Mouse (Mus musculus) layer of hippocampus, adult 9-11 months (tissue): Measurements from ENCODE around the gene Dab1.

Source experiments
- DNase-seq: peaks from one replicate; pipeline ENCODE4 v3.0.0; 2022

Gene Dab1

GRCm38 (mm10) chr4:104538420-104538819 is 919.3 kb downstream of the Dab1 start:
- DNase-seq, result no peak

DNA sequence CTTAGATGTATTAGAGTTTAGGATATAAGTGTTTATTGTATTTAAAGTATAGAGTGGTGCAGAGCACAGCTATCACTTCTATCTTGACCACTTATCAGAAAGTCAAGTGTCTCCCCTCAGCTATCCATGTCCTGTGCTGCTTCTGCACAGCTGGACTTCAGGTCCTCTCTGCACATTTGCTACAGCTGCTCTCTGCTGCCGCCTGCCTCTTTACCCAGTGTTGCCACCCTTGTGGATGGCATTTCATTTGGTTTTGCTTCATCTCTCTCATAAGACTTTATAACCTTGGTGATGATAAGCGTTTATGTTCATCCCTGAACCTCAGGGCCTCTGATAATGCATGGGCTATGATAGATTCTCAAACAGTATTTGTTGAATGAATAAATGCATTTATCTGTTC is 919.9 kb downstream of the Dab1 start:
- DNase-seq, result no peak

- DNase-seq, result no peak
These were observed 927.9 kb downstream of the Dab1 start for GRCm38 (mm10) chr4:104547091-104547490.

- no peak for DNase-seq
These were observed 929.1 kb downstream of the Dab1 start for GRCm38 (mm10) chr4:104548287-104548686.

DNA sequence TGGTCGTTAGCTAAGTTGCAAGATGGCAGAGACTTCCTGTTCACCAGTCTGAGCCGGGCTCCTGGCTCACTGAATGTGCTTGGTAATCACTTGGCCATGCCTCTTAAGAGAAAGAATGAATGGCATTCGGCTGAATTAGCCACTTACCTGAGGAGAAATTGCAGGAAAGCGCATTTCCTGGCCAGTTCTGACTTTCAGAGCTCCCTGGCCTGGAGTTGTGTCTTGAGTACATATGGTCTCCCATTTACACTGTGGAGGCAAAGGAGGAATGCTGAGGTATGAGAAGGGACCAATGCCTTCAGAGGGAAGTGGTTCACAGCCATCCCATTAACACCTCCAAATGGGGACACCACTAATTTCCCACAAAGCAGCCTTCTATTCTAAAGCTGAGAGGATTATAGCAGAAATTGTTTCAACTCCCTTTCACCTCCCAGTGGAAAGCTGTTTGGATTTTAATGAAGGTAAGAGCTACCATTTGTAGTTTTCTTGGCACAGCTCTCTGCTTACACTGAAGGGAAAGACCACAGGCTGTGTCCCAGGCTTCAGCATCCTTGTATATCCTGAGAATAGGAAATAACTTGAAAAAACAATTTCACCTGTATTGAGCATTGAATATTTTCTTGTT is 931.5 kb downstream of the Dab1 start:
- no peak for DNase-seq

DNA sequence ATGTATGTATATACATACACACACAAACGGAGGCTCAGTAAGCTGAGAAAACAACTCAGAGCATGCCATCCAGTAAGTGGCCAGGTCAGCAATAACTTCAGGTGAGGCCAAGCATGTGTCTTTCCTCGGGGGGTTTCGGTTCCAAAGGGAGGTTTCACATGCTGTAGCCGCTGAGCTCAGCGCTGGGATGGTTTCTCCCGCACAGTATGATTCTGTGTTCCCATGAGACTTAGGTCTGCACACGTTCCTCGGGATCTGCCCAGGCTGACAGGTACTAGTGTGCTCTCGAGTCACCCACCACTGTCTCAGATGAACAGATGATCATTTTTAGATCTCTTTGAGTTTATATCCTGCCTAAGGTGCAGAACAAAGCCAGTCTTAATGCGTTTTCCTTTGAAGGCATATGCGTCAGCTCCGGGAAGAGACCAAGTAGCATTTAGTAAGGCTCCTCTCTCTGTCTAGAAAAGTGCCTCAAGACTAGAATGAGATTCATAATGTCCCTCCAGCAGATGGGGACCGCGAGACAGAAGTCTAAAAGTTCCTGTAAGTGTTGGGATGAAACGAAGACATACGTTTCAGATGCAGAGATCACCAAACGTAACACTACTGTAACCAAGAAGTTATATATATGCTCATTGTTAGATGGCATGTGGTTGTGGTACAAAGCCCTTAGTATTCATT is 932.4 kb downstream of the Dab1 start:
- no peak for DNase-seq

GRCm38 (mm10) chr4:104555408-104555807 is 936.2 kb downstream of the Dab1 start:
- no peak for DNase-seq

- DNase-seq, result peak; percentile 16
These were observed 944.4 kb downstream of the Dab1 start for GRCm38 (mm10) chr4:104563512-104563911.

GRCm38 (mm10) chr4:104570523-104570922 is 951.4 kb downstream of the Dab1 start:
- no peak for DNase-seq

GRCm38 (mm10) chr4:104572440-104572839 is 953.3 kb downstream of the Dab1 start:
- DNase-seq, result no peak

GRCm38 (mm10) chr4:104573419-104573818 is 954.3 kb downstream of the Dab1 start:
- no peak for DNase-seq

DNA sequence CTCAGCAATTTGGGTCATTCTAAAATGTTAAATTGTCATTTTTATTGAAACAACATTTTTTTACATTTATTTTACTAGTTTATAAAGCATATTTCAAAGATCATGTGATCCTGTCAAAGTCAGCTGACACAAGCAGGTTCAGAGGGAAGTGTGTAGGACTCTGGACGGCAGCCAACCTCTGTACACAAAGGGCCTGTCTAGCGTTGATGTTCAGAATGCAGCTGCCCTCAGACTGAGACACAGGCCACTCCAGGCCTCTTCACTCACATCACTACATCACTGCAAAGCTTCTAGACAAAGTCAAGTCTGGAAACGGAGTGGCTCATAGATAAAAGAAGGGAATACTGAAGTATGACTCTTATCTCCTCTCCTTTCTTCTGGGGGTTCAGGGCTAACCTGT is 959.2 kb downstream of the Dab1 start:
- DNase-seq, result peak; percentile 33

DNA sequence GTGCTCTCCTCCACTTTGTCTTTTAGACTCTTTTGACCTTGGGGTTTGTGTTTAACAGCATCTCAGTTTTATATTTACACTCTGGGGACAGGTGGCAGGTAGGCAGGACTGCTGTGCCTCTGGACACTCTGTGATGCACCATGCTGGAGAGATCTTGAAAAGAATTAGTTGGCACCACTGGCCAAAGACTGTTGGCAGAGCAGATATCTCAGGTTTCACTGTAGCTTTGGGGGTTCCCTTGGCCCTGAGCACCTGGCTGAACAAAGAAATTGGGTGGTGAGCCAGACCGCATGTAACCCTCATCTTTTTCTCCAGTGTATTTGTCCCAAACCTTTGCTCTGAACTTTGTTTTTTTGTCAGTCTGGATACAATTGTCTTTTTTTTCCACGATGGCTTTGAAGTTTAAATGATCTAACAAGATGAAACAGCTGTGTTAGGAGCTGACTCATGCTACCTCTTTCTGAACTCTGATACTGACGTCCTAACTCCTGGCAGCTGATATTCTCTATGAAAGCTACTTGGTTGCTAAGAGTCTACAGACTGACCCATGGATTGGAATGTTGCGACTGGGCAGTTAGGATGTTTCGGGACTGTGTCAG is 960.9 kb downstream of the Dab1 start:
- no peak for DNase-seq

DNA sequence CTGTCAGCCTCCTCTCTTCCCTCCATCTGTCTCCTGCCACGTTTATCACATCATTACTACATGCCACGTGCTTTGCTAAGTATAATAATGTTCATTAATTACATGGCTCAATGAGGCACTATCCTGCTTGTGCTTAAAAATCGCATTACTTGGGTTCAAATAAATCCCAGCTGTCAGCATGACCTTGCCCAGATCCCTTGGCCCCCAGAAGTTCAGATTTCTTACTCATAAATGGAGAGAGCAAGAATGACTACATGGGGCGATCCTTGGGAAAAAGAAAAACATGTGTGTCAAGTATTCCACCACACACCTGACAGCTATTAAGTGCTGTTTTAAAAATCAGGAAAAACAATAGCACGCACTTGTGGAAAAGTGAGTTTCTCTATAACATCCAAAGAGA is 963.6 kb downstream of the Dab1 start:
- no peak for DNase-seq

DNA sequence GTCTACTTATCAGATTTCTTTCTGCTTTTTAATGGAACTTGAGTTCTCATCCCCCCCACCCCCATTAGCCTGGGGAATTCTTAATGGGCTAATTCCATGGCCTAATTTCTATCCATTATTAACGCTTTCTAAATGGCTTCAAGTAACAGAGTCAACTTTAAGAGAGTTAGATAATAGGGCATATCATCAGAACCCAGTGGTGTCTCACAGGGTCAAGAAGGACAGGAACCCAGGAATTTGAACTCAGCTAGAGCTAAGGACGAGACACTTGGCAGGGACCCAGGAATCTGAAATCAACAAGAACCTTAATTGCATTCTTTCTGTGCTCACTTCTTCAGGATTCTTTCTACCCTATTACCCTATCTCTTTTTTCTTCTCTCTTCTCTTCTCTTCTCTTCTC is 968.7 kb downstream of the Dab1 start:
- no peak for DNase-seq

GRCm38 (mm10) chr4:104596936-104597335 is 977.8 kb downstream of the Dab1 start:
- DNase-seq, result peak; percentile 28

DNA sequence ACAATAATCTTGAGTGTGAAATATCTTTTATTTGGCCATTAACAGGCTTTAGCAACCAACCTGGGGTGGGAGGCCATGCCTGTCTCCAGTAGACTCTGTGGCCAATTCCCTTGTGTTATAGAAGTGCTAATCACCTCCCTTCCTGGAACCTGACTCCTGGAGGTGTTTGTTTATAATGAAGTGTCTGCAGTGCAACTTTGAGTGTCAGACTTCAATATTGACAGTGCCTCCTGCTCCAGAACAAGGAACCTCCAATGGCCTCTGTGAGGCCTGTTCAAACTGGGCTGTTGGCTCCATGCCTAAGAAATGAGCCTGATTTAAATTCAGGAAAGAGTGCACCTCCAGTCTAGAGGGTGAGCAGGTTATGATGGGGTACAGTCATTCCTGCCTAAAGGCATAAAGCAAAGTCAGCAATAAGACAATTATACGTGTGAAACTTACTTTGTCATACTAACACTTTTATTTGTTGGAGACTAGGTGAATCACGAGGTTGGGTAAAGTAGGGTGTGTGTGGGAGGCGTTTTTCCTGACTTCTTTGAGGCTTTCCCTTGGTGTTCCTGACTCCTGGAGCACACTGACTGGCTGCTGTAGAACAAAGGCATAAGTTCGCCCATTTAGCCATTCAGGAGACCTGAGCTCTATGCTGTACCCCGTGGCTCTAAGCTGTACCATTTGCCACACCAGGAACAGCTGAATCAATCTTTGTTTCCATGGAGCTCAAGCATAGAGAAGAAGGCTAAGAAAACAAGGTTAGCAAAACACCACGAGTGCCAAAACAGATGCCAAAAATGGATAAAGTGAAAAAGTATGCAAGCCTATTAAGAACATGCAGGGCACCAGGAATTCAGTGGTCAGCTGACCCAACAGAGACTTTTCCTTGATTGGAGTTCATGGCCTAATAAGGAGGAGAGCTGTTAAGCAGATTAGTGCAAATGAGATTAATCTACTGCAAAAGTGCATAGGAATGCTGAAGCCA is 978.6 kb downstream of the Dab1 start:
- DNase-seq, result no peak

DNA sequence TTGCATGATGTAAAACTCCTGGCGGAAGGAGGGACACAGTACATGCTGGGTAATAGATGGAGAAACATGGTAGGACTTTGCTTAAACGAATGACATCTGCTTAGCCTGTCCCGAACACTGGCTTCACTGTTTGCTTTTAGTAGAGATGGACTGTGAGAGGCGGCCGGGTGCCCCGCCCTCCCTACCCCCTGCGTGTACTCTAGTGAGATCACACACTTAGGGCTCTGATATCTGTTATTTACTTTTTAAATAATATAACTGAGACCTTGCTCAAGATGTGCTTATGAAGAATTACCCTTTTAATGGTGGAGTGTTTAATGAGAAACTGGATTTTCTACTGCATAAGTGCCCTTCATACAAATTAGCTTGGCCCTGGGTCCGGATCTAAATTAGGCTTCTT is 983.6 kb downstream of the Dab1 start:
- no peak for DNase-seq

- no peak for DNase-seq
These were observed 985.1 kb downstream of the Dab1 start for GRCm38 (mm10) chr4:104604298-104604697.

DNA sequence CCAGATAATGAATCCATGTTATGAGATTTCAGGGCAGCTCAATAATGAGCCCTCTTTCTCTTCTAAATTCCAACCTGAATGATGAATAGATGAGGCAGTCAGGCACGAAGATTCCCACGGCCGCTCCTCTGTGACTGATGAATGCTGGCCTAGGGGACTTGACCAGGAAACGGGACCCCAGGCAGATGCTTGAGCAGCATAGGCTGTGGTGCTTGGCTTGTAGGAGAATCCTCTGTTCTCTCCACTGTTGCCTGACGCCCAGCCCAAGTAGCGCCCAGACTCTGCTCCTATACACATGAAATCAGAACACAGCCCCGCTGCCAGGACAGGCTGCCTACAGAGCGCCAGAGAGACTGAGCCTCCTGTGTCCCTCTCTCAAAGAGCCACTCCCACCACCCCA is 987.7 kb downstream of the Dab1 start:
- no peak for DNase-seq

- no peak for DNase-seq
These were observed 988.5 kb downstream of the Dab1 start for GRCm38 (mm10) chr4:104607636-104608035.

- DNase-seq, result no peak
These were observed 1000.3 kb downstream of the Dab1 start for GRCm38 (mm10) chr4:104619452-104619851.

DNA sequence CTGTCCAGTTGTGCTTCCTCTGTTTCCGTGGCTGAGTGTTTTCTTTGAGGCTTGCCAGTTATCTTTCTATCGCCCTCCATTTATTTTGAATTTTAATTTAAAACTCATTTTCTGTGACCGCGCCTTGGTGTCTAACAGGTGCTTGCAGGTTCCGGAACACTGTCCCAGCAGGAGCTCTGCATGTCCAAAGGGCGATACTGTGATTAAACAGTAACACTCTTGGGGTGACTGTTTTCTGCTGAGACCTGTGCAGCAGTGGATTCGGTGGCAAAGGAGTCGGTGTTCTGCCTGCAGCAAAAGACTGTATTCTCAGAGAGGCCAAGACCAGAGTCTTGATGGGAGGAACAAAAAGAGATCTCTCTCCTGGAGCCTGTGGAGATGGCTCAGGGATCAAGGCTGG is 1006.2 kb downstream of the Dab1 start:
- DNase-seq, result no peak
